Mouse (Mus musculus): ENCODE results near the gene Prn. TPM values are rescaled to one million over a fixed set of nuclear protein-coding genes. Genes with fewer than 3 reads are reported as not detected.

Prn gene
- polyA plus RNA-seq, 1 experiment from 2014 or later, result not detected

- H3K36me3 ChIP-seq (ENCODE audit: control insufficient read depth, insufficient read depth), result peaks cover 4% of the 10 kb centered on the region; the same call in 1 of the 2 replicates
- no peak for ATAC-seq
- no peak overlapping the region for H3K4me2 ChIP-seq (replicated peaks; ENCODE audit: low read depth)
- H3K4me3 ChIP-seq (ENCODE audit: low read depth, low read length), result no peak overlapping the region
- H3K27me3 ChIP-seq (replicated peaks; ENCODE audit: control insufficient read depth, insufficient read depth, low read length), result no peaks in the 10 kb centered on the region
- no peak for TF ChIP-seq CTCF (IDR thresholded peaks at IDR 0.05; ENCODE audit: low read depth)
- no peaks in the 10 kb centered on the region for H3K9me3 ChIP-seq (ENCODE audit: control insufficient read depth)
- 70% methylated on average over 4 of the region's 4 CpGs for WGBS
- no peak overlapping the region for H3K27ac ChIP-seq (ENCODE audit: low read depth, low read length)
- H3K4me1 ChIP-seq (replicated peaks; ENCODE audit: control insufficient read depth, insufficient read depth, low read length), result no peaks in the 10 kb centered on the region
- no peak overlapping the region for H3K9ac ChIP-seq (ENCODE audit: low read depth, low read length)
Observed at GRCm38 (mm10) chr2:131993151-131993550, 83.4 kb downstream of the Prn start.

GRCm38 (mm10) chr2:131993563-131994088 lies 83.9 kb downstream of the Prn start:
- Histone ChIP-seq H3K4me1 (replicated peaks; ENCODE audit: control insufficient read depth, insufficient read depth, low read length) (no peaks in the 10 kb centered on the region), H3K27me3 (replicated peaks; ENCODE audit: control insufficient read depth, insufficient read depth, low read length) (no peaks in the 10 kb centered on the region), H3K36me3 (ENCODE audit: control insufficient read depth, insufficient read depth) (peaks cover 4% of the 10 kb centered on the region; the same call in 1 of the 2 replicates), H3K9ac (ENCODE audit: low read depth, low read length) (no peak overlapping the region), H3K4me3 (ENCODE audit: low read depth, low read length) (no peak overlapping the region), H3K9me3 (ENCODE audit: control insufficient read depth) (no peaks in the 10 kb centered on the region), H3K27ac (ENCODE audit: low read depth, low read length) (no peak overlapping the region), H3K4me2 (replicated peaks; ENCODE audit: low read depth) (no peak overlapping the region)
- 48% methylated on average over 14 of the region's 14 CpGs for WGBS
- no peak for ATAC-seq
- no peak for TF ChIP-seq CTCF (IDR thresholded peaks at IDR 0.05; ENCODE audit: low read depth)

- TF ChIP-seq CTCF (IDR thresholded peaks at IDR 0.05; ENCODE audit: low read depth), result no peak
- H3K27ac ChIP-seq (ENCODE audit: low read depth, low read length), result no peak overlapping the region
- no peak overlapping the region for H3K9ac ChIP-seq (ENCODE audit: low read depth, low read length)
- H3K36me3 ChIP-seq (ENCODE audit: control insufficient read depth, insufficient read depth), result peaks cover 4% of the 10 kb centered on the region; the same call in 1 of the 2 replicates
- H3K9me3 ChIP-seq (ENCODE audit: control insufficient read depth), result no peaks in the 10 kb centered on the region
- H3K4me2 ChIP-seq (replicated peaks; ENCODE audit: low read depth), result no peak overlapping the region
- ATAC-seq, result no peak
- 91% methylated on average over 6 of the region's 6 CpGs for WGBS
- H3K4me1 ChIP-seq (replicated peaks; ENCODE audit: control insufficient read depth, insufficient read depth, low read length), result no peaks in the 10 kb centered on the region
- H3K4me3 ChIP-seq (ENCODE audit: low read depth, low read length), result no peak overlapping the region
- no peaks in the 10 kb centered on the region for H3K27me3 ChIP-seq (replicated peaks; ENCODE audit: control insufficient read depth, insufficient read depth, low read length)
Observed at GRCm38 (mm10) chr2:131994971-131995370, 85.2 kb downstream of the Prn start.

GRCm38 (mm10) chr2:131995742-131996141 lies 86.0 kb downstream of the Prn start:
- H3K27me3 ChIP-seq (replicated peaks; ENCODE audit: control insufficient read depth, insufficient read depth, low read length), result no peaks in the 10 kb centered on the region
- no peaks in the 10 kb centered on the region for H3K4me1 ChIP-seq (replicated peaks; ENCODE audit: control insufficient read depth, insufficient read depth, low read length)
- WGBS, result 80% methylated on average over 12 of the region's 12 CpGs
- H3K4me2 ChIP-seq (replicated peaks; ENCODE audit: low read depth), result no peak overlapping the region
- no peak overlapping the region for H3K9ac ChIP-seq (ENCODE audit: low read depth, low read length)
- H3K4me3 ChIP-seq (ENCODE audit: low read depth, low read length), result no peak overlapping the region
- H3K36me3 ChIP-seq (ENCODE audit: control insufficient read depth, insufficient read depth), result peaks cover 4% of the 10 kb centered on the region; the same call in 1 of the 2 replicates
- no peaks in the 10 kb centered on the region for H3K9me3 ChIP-seq (ENCODE audit: control insufficient read depth)
- ATAC-seq, result no peak
- no peak for TF ChIP-seq CTCF (IDR thresholded peaks at IDR 0.05; ENCODE audit: low read depth)
- no peak overlapping the region for H3K27ac ChIP-seq (ENCODE audit: low read depth, low read length)

- no peak overlapping the region for H3K9ac ChIP-seq (ENCODE audit: low read depth, low read length)
- 79% methylated on average over 7 of the region's 7 CpGs for WGBS
Observed at GRCm38 (mm10) chr2:131996369-131996768, 86.6 kb downstream of the Prn start.

GRCm38 (mm10) chr2:131997356-131997755 lies 87.6 kb downstream of the Prn start:
- Histone ChIP-seq H3K9me3 (ENCODE audit: control insufficient read depth) (no peaks in the 10 kb centered on the region), H3K4me1 (replicated peaks; ENCODE audit: control insufficient read depth, insufficient read depth, low read length) (no peaks in the 10 kb centered on the region), H3K9ac (ENCODE audit: low read depth, low read length) (no peak overlapping the region), H3K27ac (ENCODE audit: low read depth, low read length) (no peak overlapping the region), H3K27me3 (replicated peaks; ENCODE audit: control insufficient read depth, insufficient read depth, low read length) (no peaks in the 10 kb centered on the region), H3K4me2 (replicated peaks; ENCODE audit: low read depth) (no peak overlapping the region), H3K36me3 (ENCODE audit: control insufficient read depth, insufficient read depth) (peaks cover 4% of the 10 kb centered on the region; the same call in 1 of the 2 replicates), H3K4me3 (ENCODE audit: low read depth, low read length) (no peak overlapping the region)
- 30% methylated on average over 5 of the region's 5 CpGs for WGBS
- no peak for TF ChIP-seq CTCF (IDR thresholded peaks at IDR 0.05; ENCODE audit: low read depth)
- ATAC-seq, result 0 out of 2 replicates have a peak, but pooled peaks have one; percentile 33

More at GRCm38 (mm10) chr2:131996369-131996768, 86.6 kb downstream of the Prn start:
- H3K9me3 ChIP-seq (ENCODE audit: control insufficient read depth), result no peaks in the 10 kb centered on the region
- no peaks in the 10 kb centered on the region for H3K27me3 ChIP-seq (replicated peaks; ENCODE audit: control insufficient read depth, insufficient read depth, low read length)
- no peak overlapping the region for H3K4me2 ChIP-seq (replicated peaks; ENCODE audit: low read depth)
- no peaks in the 10 kb centered on the region for H3K4me1 ChIP-seq (replicated peaks; ENCODE audit: control insufficient read depth, insufficient read depth, low read length)
- H3K36me3 ChIP-seq (ENCODE audit: control insufficient read depth, insufficient read depth), result peaks cover 4% of the 10 kb centered on the region; the same call in 1 of the 2 replicates
- no peak overlapping the region for H3K27ac ChIP-seq (ENCODE audit: low read depth, low read length)
- TF ChIP-seq CTCF (IDR thresholded peaks at IDR 0.05; ENCODE audit: low read depth), result no peak
- H3K4me3 ChIP-seq (ENCODE audit: low read depth, low read length), result no peak overlapping the region
- ATAC-seq, result no peak

All from intestine, postnatal 0 days (tissue).